Mouse (Mus musculus) cerebellum, adult 2 months (tissue): ENCODE measurements around the gene Apoa2. TPM values are rescaled to one million over a fixed set of nuclear protein-coding genes. Genes with fewer than 3 reads are reported as not detected.
A peak's percentile ranks its signal among the peaks of the same experiment; 100 is the strongest.

ENCODE experiments used
- DNase-seq, 2 experiments: peaks; one replicate each; pipeline ENCODE4 v3.0.0; 2021
- H3K27ac ChIP-seq: fragments of 200-500 bp; 2 replicates; pipeline ENCODE4 v1.5.1; 2012; ENCODE audit warnings: low read length, control low read depth, inconsistent platforms; ENCODE audit not compliant: insufficient read depth
- H3K27me3 ChIP-seq: fragments of 200-500 bp; 2 replicates; pipeline ENCODE4 v1.6.1; 2012; ENCODE audit warnings: inconsistent platforms, mild to moderate bottlenecking, low read length, moderate library complexity; ENCODE audit not compliant: control insufficient read depth, insufficient read depth
- H3K4me1 ChIP-seq: fragments of 200-500 bp; 2 replicates; pipeline ENCODE4 v1.6.1; 2011; ENCODE audit warnings: low read length; ENCODE audit not compliant: control insufficient read depth, insufficient read depth
- H3K4me3 ChIP-seq: fragments of 200-500 bp; replicated peaks from 2 replicates; pipeline ENCODE3; 2011; ENCODE audit warnings: mild to moderate bottlenecking, low read depth, low read length, control low read depth; ENCODE audit not compliant: insufficient read depth
- CTCF ChIP-seq: fragments of 200-500 bp; IDR thresholded peaks from 2 replicates; pipeline ENCODE4 v1.5.1; 2011; ENCODE audit warnings: low read depth, mild to moderate bottlenecking, control low read depth, low read length, moderate library complexity, borderline replicate concordance; ENCODE audit not compliant: insufficient read depth
- POLR2A ChIP-seq: fragments of 200-500 bp; IDR thresholded peaks from 2 replicates; pipeline ENCODE4 v1.6.1; 2011; ENCODE audit warnings: low read length, control low read depth, borderline replicate concordance; ENCODE audit not compliant: insufficient read depth
- WGBS: fragments of 180-500 bp; shearing (Covaris S2); methylation state at CpG from one replicate; pipeline ENCODE4 v1.1.7; 2018; 5-methylcytosine and 5-hydroxymethylcytosine counted together
- polyA plus RNA-seq: library from polyadenylated mRNA; depleted of rRNA; stranded (reverse); fragments of >200 nt; gene quantifications from 2 replicates; pipeline ENCODE4 v1.2.3, GENCODE M21; 2012

Gene Apoa2
- polyA plus RNA-seq, 1 experiment, result 6.3 TPM

- Histone ChIP-seq H3K4me1 (no peaks in the 10 kb centered on the region; the same call in 1 of the 2 replicates), H3K27ac (no peak overlapping the region), H3K4me3 (peak overlapping the region; percentile 48), H3K27me3 (no peaks in the 10 kb centered on the region; the same call in 1 of the 2 replicates)
- no peak for DNase-seq
- WGBS, result 21% methylated on average over 20 of the region's 20 CpGs
- TF ChIP-seq CTCF, result no peak
- TF ChIP-seq POLR2A, result no peak
Observed at GRCm38 (mm10) chr1:171195046-171195822, 29.6 kb upstream of the Apoa2 start.

GRCm38 (mm10) chr1:171195887-171196397 lies 28.9 kb upstream of the Apoa2 start, which contains the start of gene Pcp4l1:
TSS of gene Pcp4l1 (minus strand) at chr1:171196268.
- H3K4me1 ChIP-seq, result no peaks in the 10 kb centered on the region; the same call in 1 of the 2 replicates
- no peak within 1 kb of the TSS for H3K27ac ChIP-seq
- TF ChIP-seq CTCF (no peak), POLR2A (no peak)
- no peaks in the 10 kb centered on the region; the same call in 1 of the 2 replicates for H3K27me3 ChIP-seq
- peak; percentile 57 to 69 for DNase-seq
- WGBS, result under 1% methylated on average over 33 of the region's 33 CpGs
- H3K4me3 ChIP-seq, result peak within 1 kb of the TSS; percentile 48

GRCm38 (mm10) chr1:171199532-171199931 lies 25.3 kb upstream of the Apoa2 start:
- H3K4me3 ChIP-seq, result no peak overlapping the region
- no peaks in the 10 kb centered on the region; the same call in 1 of the 2 replicates for H3K27me3 ChIP-seq
- H3K4me1 ChIP-seq, result no peaks in the 10 kb centered on the region
- H3K27ac ChIP-seq, result no peak overlapping the region
- TF ChIP-seq CTCF (no peak), POLR2A (no peak)
- DNase-seq, result no peak
- WGBS, result 48% methylated on average over 1 of the region's 1 CpGs

GRCm38 (mm10) chr1:171200769-171201168 lies 24.1 kb upstream of the Apoa2 start:
- Histone ChIP-seq H3K27me3 (no peaks in the 10 kb centered on the region; the same call in 1 of the 2 replicates), H3K4me1 (no peaks in the 10 kb centered on the region), H3K27ac (no peak overlapping the region), H3K4me3 (no peak overlapping the region)
- no peak for DNase-seq
- TF ChIP-seq CTCF, result no peak
- TF ChIP-seq POLR2A, result no peak
- 94% methylated on average over 1 of the region's 1 CpGs for WGBS

GRCm38 (mm10) chr1:171203471-171204248 lies 21.2 kb upstream of the Apoa2 start:
- DNase-seq, result no peak
- H3K4me1 ChIP-seq, result no peaks in the 10 kb centered on the region
- TF ChIP-seq CTCF, result no peak
- no peak for TF ChIP-seq POLR2A
- H3K4me3 ChIP-seq, result no peak overlapping the region
- 55% methylated on average over 11 of the region's 11 CpGs for WGBS
- H3K27ac ChIP-seq, result no peak overlapping the region
- no peaks in the 10 kb centered on the region for H3K27me3 ChIP-seq

- Histone ChIP-seq H3K4me1 (no peaks in the 10 kb centered on the region), H3K27me3 (no peaks in the 10 kb centered on the region), H3K27ac (no peak overlapping the region), H3K4me3 (no peak overlapping the region)
- no peak for DNase-seq
- TF ChIP-seq POLR2A (no peak), CTCF (no peak)
- 57% methylated on average over 7 of the region's 7 CpGs for WGBS
Observed at GRCm38 (mm10) chr1:171204249-171204644, 20.6 kb upstream of the Apoa2 start.

GRCm38 (mm10) chr1:171205704-171206493 lies 19.0 kb upstream of the Apoa2 start:
- no peaks in the 10 kb centered on the region for H3K4me1 ChIP-seq
- WGBS, result 74% methylated on average over 6 of the region's 6 CpGs
- no peak for DNase-seq
- H3K27me3 ChIP-seq, result peaks cover 1% of the 10 kb centered on the region; the same call in 1 of the 2 replicates
- H3K27ac ChIP-seq, result no peak overlapping the region
- TF ChIP-seq CTCF (no peak), POLR2A (no peak)
- no peak overlapping the region for H3K4me3 ChIP-seq
